Mouse (Mus musculus): ENCODE data around the gene Tyr.
"Not testable (repeated sequence)": the region's sequence is repeated elsewhere in the genome, so short reads cannot be mapped to it uniquely, and the experiment has no call there.

Tyr gene

DNA sequence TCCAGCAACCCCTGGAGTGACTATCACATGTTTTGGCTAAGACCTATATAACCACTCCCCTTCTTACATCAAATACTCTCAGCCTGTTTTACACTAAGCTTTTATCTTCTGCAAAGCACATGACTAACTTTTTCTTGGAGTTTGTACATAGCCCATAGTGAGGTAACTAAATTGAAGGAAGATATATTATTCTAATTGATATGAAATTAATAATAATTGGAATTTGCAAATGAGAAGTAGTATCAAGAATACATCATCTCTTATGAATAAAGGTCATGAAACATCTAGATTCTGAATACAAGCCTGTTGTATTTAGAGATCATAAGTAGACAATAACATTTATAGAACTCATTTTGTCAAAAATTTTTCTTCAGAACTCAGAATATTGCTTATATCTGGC is at the start of gene Tyr:
Gene Tyr, minus strand, starts transcription at position 101 of the 400 bp plus-strand sequence.
- no peak for DNase-seq (ENCODE audit: low read depth)

DNA sequence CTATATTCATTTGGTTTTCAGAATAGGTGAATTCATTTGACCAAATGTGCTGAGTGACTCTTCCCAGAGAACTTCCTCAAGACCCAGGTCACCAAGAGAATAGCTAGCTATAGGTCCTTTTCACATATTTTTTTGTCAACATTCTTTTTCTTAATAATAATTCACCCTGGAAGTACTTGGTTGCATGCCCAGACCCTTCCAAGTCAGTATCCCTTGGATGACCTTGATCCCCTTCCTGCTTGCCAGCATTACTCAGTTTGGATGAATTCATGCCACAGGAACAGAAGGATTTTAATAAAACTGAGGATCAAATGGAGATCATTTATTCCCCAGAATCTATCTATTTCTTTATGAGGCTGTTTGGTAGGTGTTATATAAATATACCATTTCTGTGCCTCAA is 45.7 kb upstream of the Tyr start:
- DNase-seq (ENCODE audit: low read depth) = no peak

DNA sequence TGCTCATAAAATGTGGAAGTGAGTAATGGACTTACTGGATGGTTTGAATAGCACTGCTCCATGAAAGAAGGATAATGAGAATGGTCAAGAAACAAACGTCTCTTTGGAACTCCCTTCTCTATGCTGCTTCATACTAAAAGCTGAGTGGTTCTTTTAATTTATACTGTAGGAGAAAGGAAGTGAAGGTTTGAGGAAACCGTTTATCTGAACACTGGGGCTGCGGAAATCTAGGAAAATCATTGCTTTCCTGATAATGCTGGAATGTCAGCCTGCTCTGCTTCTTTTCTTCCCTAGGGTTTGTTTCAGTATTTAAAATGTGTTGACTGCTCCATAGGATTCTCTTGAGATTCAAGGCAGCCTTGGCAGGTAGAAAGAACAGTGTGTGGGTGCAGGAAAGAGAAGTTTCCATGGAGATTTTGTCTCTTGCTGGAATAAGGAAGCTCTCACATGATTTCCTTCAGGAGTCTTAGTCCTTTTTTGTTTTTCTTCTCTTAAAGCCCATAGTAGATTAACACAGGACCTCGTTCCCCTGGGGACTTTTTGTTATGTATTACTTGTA is 891 bp upstream of the Tyr start:
- no peak for DNase-seq (ENCODE audit: low read depth)

DNA sequence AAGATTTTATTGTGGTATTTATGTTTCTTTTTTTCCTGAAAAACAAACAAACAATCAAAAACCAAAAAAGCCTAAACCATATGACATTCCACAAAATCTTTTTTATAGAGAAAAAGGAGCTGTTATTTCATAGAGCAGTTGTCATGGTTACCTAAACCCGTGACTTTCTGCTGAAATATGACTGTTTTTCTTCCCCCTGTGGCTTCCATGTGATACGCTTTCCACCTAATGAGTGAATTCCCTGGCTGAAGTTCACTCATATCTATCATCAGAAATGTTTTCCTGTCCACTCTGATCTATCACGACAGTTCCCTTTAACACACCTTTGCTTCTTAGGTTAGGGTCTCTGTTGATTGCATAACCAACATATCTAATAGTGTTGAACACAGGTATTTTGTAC is 5.3 kb downstream of the Tyr start:
- DNase-seq (ENCODE audit: low read depth) = no peak

DNA sequence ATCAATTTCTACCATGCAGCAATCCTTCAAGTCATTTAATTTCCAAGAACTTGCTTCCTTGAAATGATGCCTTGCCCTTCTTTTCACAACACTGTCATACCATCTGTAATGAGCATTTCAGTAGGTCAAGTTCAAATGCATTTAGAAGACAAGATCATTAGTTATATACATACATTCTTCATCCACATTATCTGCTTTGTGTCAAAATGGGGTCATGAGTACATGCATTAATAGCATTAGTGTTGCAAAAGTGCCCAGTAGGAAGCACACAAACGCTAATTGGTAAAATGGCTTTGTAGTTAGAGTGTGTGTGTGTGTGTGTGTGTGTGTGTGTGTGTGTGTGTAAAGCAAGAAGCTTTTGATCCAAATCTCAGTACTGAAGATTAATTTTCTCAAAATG is 80.0 kb downstream of the Tyr start:
- DNase-seq (ENCODE audit: low read depth) = no peak

DNA sequence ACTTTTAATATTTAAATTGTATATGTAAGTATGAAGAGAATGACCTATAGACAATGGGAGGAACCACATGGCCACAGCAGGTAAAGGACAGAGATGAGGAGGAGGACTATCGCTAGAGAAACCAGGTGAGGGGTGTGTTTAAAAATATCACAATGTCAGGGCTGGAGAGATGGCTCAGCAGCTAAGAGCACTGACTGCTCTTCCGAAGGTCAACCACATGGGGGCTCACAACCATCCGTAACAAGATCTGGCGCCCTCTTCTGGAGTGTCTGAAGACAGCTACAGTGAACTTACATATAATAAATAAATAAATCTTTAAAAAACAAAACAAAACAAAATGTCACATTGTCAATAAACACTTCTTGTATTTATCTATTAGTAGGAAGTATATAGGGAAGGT is 81.9 kb downstream of the Tyr start:
- DNase-seq (ENCODE audit: low read depth) = not testable (repeated sequence)

DNA sequence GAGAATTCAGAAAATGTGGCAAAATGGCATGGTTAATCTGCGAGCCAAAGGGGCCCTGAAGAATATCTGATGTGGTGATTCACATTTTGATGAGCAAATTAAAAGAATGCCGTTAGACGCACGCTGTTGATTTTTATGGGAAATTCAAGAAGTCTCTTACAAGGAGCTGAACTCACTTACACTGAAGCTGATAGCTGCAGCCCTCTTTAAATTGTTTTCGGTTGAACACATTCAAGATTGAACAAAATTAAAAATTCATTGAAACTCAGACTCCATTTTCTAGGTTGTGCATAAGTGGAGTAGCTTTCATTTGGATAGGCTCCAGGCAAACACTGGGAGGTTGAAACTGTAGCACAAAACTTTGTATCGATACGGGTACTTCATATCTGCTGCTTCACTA is 96.3 kb downstream of the Tyr start:
- no peak for DNase-seq (ENCODE audit: low read depth)

DNA sequence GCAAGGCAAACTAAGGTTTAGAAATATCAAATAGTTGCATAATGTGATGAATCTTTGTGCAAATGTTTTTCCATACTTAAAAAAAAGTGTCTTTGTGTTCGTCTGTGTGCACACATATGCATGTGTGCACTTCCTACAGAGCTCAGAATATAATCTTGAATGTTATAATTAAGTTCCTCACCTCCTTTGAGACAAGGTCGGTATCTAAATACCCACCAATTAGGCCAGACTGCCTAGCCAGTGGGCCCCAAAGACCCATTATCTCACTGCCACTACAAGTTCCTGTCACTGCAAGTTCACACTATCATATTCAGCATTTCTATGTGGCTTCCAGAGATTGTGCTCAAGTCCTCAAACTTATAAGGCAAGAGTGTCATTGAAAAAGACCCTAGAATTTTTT is 118.4 kb downstream of the Tyr start:
- no peak for DNase-seq (ENCODE audit: low read depth)

All from NIH3T3 (cell line).